Mouse (Mus musculus): ENCODE measurements around the gene Lin7b. TPM values are rescaled to one million over a fixed set of nuclear protein-coding genes. Genes with fewer than 3 reads are reported as not detected.
"Not testable (repeated sequence)": the region's sequence is repeated elsewhere in the genome, so short reads cannot be mapped to it uniquely, and the experiment has no call there.

Lin7b gene
- total RNA-seq, 4 experiments from 2014 or later = not detected

DNA sequence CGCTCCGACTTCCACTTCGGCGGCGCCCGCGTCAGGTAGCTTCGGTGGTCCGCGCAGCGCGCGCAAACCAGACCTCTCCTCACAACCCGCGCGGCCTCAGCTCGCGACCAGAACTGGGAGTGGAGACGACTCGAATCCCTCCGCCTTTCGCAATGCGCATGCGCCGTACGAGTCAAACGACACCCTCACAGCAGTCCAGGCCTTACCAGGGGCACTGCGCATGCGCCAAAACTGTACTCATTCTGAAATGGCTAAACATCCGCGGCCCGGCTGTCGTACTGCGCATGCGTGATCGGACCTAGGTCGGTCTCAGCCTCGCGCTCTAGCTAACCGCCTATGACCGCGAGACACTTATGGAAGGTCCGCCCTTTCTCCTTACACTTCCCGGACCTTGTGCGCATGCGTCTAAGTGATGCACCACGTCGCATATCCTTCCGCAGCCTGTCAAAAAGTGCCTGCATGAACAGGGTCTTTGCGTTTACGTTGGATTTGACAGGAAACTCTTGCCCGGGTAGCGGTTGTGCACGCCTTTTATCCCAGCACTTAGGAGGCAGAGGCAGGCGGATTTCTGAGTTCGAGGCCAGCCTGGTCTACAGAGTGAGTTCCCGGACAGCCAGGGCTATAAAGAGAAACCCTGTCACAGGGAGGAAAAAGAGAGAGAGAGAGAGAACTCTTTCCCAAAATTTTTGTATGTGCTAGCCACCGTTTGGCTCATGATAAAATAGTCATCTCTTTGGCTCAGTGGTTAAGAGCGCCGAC lies 25.4 kb upstream of the Lin7b start, which contains the start of gene Snrnp70:
Snrnp70 (minus strand) TSS at position 165 of the 759 bp plus-strand sequence.
- peak; percentile 100 for DNase-seq (ENCODE audit: low spot score in 2 of 2)

DNA sequence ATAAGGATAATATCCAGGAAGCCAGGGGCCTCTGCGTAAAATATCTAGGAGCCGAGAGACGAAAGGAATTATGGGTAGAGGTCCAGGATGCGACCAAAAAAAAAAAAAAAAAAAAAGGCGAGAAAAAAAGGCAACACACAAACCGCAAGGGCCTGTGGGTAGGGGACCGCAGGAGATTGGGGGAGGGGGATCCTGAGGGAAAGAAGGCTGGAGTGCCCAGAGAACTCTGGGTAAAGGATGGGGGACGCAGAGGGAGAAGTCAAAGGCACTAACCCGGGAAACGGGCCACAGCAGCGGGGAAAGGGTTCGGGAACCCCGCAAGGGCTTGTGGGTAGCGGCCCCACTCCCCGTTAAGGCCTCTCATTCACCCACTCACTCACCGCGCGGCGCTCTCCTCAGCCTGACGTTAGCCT lies 24.8 kb upstream of the Lin7b start:
- DNase-seq (ENCODE audit: low spot score in 2 of 2) = no peak

DNA sequence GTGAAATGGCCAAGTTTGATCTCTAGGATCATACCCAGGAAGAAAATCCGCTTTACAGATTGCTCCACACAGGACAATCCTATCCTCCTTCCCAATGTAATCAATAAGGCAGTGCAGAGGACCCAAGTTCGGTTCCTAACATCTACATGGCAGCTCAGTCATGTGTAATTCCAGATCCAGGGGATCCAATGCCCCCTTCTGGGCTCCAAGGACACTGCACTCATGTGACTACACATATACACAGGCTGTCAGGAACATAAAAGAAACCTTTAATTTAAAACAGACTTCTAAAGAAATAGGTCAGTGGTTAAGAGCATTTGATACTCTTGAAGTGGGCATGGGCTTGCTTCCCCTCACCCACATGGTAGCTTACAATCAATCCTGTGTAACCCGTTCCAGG lies 15.7 kb upstream of the Lin7b start:
- DNase-seq (ENCODE audit: low spot score in 2 of 2) = no peak

DNA sequence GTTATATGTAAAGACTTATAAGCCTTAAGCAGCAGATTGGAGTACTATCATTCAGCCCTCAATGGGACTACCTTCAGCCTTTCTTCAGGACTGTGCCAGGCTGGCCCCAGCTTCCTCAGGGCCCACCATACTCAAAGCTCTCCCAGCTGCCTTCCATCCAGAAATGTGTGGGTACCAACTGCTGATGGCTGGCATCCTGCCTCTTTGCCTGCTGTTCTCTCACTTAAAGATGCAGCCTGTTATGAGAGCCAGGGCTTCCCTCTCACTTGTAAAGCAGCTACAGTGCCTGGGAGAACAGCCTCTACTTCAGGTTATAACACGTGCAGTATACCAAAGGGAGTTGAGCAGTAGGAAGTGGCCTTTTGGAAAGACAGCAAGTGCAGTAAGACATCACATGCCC lies 5.7 kb upstream of the Lin7b start:
- no peak for DNase-seq (ENCODE audit: low spot score in 2 of 2)

DNA sequence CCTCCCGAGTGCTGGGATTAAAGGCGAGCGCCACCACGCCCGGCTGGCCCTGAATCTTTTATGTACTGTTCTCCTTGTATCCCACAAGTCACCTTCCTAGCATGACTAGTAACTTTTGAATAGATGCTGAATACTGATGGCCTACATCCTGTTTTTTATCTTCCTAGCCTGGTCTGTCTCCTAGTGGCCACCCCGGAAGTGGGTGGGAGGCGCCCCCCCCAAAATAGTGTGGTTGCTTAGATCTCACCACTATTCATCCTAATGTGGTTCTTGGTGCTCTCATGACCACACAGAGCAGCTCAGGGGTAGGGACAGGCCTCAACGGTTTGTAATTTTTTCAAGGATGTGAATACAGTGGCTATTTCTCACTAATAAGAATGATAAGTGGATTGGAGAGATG lies 4.2 kb upstream of the Lin7b start:
- DNase-seq (ENCODE audit: low spot score in 2 of 2) = no peak

DNA sequence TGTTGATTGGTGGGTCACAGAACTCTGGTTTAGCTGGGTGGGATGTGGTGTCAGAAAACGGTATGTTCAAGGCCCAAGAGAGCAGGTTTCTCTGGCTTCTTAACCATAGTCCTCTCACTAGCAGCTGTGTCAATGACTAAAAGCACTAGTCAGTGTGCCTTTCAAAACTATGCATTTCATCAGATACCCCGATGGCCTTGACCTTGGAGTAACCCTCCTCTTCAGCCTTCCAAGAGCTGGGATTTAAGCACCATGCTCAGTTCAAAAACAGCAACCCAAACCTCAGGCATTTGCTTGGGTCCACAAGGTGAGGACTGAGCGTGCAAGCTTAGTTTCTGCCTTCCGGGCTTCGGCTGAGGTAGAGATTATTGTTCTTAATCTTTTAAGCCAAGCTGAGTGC lies 2.0 kb upstream of the Lin7b start:
- no peak for DNase-seq (ENCODE audit: low spot score in 2 of 2)

DNA sequence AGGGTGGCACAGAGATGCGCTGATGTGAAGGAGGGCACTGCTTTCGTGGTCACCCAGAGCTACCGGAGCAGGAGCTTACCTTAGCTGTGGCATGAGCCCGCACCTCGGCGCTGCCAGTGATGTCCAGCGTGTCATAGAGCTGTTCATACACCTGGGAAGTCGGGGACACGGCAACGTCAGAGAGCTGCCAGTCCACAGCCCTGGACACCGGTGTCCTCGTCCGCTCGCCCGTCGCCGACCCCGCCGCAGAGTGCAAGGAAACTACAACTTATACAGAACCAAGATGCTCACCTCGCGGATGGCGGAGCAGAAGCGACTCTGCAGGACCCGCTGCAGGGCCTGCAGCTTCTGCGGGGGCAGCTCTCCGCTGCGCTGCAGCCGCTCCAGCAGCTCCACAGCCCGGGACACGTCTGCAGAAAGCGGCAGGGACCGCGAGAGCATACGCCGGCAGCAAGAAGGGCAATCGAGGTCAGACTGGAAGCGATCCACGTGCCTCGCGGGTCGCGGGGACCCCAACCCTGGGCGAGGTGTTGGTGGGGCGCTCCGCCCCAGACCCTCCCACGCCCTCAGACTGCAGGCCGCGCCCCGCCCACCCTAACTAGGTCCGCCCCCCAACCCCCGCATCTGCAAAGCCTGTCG lies 428 bp downstream of the Lin7b start:
- no peak for DNase-seq (ENCODE audit: low spot score in 2 of 2)

DNA sequence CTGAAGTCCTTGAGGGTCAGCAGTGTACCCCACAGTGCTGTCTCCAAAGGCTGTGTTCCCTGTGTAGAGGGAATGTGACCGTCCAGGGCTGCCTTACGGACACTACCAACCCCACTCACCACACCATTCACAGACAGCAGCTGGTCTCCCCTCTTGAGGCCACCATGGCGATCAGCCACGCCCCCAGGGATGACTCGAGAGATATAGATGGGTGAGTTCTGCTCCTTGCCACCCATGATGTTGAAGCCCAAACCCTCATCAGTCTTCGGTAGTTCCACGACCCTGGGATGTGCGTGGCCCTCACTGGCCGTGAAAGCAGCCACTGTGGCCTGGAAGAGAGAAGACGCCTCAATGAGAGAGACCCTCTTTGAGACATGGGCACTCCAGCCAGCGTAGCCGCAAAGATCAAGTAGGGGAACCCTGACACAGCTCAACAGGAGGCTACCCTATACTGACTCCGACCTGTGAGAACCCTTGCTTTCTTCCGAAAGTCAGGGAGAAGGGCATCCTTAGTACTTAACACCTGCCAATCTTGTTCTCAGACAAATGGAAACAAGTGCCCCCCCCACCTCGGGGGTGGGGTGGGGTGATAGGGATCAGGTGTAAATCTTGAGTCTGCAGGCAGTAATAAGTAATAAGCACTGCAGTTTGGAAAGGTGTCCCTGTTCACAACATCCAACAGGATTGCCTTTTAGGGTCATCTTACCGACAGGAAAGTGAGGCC lies 1.2 kb downstream of the Lin7b start:
- no peak for DNase-seq (ENCODE audit: low spot score in 2 of 2)

DNA sequence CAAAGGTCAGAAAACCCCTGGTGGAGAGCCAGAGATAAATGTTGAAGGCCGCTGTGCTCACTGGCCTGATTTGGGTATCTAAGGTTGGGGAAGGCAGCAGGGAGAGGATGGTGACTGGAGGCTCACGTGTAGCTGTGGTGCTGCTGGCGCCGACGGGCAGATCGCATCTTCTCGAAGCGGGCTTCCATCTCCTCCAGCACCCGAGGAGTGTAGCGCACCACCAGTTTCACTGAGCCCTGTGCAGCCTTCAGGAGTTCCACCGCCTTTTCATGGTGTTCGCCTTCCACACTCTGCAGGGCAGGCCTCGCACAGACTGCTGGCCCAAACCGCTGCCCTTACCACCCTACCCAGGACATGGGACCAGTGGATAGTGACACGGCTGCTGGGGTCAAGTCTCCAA lies 2.2 kb downstream of the Lin7b start:
- no peak for DNase-seq (ENCODE audit: low spot score in 2 of 2)

DNA sequence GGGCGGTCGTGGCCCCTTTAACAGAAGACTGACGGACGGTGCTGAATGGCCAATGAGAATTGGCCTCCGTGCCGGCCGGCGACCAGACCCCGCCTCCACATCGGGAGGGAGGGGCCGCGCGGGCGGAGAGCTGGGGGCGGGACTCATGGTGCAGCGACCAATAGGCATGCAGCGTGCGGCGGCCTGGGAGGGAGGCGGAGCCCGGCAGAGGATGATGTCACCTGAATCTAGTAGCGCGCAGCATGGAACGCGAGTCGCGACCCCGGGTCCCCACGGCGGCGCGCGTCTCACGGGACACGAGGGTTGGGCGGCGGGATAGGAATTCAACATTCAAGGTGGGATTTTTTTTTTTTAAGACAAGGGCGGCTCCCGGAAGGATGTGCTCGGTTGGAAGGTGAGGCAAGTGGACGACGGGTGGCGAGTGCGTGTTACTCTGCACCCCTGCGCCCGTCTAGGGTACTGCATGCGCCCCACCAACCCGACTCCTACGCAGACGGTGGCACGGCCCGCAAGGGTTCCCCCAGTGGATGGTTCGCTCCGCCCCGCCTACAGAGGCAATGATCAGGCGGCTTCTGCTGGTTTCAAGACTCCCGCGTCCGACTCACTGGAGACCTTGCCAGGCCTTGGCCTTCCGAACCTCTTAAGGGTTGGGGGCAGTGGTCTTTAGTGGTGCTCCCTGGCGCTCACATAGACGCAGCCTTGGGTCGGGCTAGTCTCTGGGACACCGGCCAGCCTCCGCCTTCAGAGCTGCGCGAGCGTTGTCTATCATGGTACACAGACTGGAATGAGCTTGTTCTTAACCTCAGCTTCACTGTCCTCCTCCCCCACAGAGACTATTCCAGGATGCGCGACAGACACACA lies 3.1 kb downstream of the Lin7b start:
- peak; percentile 94 for DNase-seq (ENCODE audit: low spot score in 2 of 2)

DNA sequence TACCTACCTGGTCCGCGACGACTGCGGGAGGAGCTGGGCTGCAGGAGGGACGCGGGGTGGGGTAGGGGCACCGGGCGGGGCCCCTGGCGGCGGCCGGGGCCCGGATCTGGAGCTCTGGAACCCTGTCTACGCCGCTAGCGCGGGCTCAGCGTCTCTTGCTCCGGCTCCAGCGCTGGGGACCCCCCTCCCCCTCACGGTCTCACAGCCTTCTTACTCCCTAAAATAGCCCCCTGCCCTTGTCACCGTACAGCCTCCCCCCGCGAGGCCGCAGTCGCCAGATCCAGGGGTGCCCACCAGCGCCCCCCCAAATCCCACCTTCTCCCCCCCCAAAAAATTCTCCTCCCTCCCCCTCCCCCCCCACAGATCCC lies 3.7 kb downstream of the Lin7b start, which contains the start of gene Ppfia3:
Ppfia3 (minus strand) TSS at position 368 of the 368 bp plus-strand sequence.
- DNase-seq (ENCODE audit: low spot score in 2 of 2) = no peak

DNA sequence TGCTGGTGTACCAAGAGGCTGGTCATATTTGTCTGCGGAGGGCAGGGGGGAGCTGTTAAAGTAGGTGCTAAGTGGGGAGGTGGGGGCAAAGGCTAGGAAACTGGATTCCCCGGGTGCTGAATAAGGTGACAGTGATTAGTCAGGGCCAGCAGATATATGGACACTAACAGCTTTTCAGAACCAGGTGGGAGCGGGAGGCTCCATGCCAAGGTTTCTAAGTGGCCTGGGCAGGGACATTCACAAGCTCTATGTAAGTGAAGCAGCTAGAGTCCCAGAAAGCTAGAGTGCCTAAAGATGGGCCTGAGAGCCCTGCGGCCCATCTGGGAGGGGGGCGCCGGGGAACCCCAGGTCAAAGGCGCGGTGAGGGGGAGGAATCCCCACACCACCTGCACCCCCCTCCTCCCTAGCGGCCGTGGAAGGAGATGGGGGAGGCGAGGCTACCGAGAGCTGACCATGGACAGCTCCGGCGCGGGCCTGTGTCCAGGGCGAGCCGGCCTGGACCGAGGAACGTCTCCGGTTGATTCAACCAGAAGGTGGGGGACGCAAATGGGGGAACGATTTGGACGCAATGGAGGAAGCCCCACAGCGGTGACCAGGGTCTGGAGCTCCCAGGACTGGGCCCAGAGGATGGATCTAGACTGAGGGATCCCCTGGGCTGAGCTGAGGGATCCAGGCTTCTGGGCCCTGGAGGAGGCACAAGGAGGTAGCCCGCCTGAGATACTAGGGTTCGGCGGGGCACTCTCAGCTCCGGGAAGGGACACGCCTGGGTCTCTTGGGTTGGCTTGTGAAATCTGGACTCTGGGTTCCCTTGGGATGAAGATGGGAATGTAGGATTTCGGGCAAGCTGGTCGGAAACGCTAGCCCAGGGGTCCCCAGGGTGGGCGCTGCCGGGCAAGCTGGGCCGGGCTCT lies 4.4 kb downstream of the Lin7b start:
- no peak for DNase-seq (ENCODE audit: low spot score in 2 of 2)

DNA sequence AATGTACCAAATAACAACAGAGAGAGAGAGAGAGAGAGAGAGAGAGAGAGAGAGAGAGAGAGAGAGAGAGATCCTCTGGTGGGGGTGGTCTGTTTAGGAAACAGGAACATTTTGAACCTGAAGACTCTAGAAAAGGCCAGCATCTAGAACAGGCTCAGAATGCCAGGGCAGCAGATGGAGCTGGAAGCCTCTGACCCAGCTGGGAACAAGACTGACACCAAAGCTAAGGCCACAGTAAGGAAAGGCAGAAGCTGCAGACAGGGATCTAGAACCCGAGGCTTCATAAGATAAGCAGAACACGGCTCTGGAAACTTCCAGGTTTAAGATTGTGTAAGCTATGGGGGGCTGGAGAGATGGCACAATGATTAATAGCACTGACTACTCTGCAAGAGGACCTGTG lies 6.4 kb downstream of the Lin7b start:
- DNase-seq (ENCODE audit: low spot score in 2 of 2) = no peak

DNA sequence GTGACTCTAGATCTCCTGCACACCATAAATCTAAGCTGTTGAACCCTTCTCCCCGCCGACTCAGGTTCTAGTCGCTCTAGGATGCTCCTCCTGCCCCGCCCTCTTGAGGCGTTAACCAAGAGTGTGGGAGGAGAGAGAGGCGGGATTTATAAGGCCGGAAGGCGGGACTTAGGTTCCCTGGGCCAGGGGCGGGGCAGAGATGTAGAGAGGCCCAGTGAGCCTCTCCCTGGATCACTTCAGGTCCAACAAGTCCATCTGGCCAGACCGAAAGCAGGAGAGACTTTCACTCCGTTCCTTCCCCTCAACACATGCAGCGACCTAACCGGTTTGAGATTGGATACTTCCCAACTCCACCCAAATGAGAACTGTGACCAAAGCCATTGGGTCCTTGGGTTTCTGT lies 7.6 kb downstream of the Lin7b start:
- DNase-seq (ENCODE audit: low spot score in 2 of 2) = no peak

DNA sequence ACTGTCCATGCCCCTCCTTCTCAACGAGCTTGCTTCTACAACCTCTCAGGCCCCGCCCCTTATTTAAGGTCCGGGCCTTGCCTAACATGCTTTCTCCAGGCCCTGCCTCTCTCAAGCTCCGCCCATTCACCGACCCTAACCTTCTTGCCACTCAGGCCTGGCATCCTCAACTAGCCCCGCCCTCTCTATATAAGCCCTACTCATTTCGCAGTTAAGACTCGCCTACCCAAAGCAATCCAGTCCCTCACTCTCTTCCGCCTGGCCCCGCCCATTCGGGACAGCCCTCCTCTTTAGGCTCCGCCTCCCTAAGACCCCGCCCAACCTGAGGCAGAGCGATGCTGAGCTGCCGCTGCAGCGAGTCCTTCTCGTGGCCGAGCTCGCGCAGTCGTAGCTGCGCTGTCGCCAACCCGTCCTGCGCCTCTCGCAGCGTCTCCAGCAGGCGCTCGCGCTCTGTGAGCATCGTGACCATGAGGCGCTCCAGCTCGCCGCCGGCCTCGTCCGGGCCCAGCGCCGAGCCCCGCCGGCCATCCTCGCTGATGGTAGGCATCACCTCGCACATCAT lies 9.1 kb downstream of the Lin7b start:
- DNase-seq (ENCODE audit: low spot score in 2 of 2) = peak in 1 of 2 experiments; percentile 50

DNA sequence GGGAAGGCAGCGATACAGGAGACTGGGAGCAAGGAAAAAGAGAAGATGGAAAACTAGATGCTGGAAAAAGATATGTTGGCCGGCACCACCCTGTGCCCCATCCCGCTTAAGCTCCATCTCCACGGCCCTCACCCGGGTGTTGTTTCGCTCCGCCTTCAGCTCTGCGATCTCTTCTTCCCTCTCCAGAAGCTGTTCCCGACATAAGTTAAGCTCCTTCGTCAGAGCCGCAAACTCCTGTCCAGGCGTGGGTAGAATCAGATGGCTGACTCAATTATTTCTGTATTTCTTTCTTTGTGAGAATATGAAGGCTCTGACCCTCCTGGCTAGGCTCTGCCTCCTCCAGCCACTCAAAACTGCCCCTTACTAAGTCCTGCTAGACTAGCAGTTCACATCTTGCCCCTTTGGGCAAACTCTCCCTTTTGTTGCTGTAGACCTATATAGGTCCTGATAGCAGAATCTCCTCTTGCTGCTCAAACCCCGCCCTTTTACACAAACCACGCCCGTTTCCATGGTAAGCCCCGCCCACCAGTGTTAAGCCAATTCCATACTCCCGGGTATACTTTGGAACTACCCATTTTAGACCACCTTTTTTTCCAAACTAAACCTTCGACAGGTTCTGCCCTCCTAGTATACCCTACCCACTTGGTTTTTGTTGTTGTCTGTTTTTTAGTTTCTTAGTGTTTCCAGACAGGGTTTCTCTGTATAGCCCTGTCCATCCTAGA lies 9.8 kb downstream of the Lin7b start:
- DNase-seq (ENCODE audit: low spot score in 2 of 2) = no peak

DNA sequence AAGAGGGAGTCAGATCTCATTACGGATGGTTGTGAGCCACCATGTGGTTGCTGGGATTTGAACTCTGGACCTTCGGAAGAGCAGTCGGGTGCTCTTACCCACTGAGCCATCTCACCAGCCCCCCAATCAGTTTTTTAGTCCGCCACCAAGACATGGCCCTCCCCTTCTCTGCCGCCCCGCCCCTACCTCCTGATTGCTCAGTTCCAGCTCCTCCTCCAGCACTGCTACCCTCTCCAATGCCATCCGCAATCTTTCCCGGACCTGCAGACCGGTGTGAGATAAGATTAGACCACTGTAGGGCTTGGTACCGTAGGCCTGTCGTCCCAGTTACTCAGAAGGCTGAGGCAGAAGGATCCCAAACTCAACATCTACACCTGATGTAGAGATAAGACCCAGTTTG lies 11.3 kb downstream of the Lin7b start:
- not testable (repeated sequence) for DNase-seq (ENCODE audit: low spot score in 2 of 2)

DNA sequence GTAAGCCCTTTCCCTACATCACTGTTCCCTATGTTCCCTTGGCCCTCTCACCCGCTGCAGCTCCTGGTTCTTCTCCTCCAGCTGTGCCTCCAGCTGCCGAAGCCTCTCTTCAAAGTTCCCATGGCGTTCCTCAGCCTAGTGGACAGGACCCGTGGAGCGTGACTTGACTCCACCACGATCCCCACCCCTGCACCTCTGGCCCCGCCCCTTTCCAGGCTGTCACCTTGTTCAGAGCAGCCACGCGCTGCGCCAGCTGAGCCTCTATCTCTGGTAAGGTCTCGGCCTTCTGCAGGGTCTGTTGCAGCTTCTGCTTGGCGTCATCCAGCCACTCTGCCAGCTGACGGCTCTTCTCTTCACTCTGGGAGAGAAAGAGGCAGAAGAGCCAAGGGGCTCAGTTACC lies 14.3 kb downstream of the Lin7b start:
- no peak for DNase-seq (ENCODE audit: low spot score in 2 of 2)

DNA sequence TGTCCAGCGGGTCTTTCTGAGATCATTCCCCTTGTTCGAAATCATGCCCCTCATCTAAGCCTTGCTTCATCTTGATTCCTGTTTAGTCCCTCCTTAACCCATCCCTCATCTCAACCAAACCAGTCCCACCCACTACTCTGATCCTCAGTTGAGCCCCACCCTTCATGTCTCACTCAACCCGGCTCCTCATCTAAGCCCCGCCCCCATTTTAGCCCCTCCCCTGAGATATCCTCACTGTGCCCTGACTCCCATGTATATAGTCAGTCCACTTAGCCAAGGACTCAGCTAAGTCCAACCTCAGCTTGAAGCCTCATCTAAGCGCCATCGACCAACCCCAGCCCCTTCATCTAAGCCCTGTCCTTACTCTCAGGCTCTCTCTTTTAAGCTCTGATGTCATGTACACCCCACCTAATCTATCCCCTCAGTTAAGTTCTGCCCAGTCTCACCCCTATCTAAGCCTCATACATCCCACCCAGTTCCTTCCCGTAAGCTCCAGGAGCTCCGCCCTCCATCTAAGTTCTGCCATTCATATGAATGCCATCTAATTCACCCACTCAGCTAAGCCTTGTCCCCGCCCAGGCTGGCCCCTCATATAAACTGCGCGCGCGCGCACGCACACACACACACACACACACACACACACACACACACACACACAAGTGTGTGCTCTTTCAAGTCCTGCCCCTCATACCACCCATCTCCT lies 14.9 kb downstream of the Lin7b start:
- DNase-seq (ENCODE audit: low spot score in 2 of 2) = no peak
